Mouse (Mus musculus) ES-E14 (cell line): ENCODE measurements at regions not wholly inside any gene's neighbourhood (a gene's known extent, or its start where the extent isn't known, plus 50 kb on each side); places are given as distances from the start of the nearest gene placed in this dataset.
A peak's percentile ranks its signal among the peaks of the same experiment; 100 is the strongest.

Source experiments
- DNase-seq: peaks from one replicate; pipeline ENCODE4 v3.0.0-alpha.2; 2013; ENCODE audit warnings: low read depth, low spot score
- H3K27ac ChIP-seq: 2 replicates; pipeline ENCODE4 v1.5.1; 2012; ENCODE audit warnings: low read depth, mild to moderate bottlenecking, low read length, moderate library complexity, mixed read lengths; ENCODE audit not compliant: poor library complexity, insufficient read depth, severe bottlenecking
- H3K36me3 ChIP-seq: 2 replicates; pipeline ENCODE4 v1.6.1; 2012; ENCODE audit warnings: mild to moderate bottlenecking, low read length, moderate library complexity, mixed read lengths; ENCODE audit not compliant: control insufficient read depth, poor library complexity, insufficient read depth, severe bottlenecking
- H3K4me1 ChIP-seq, 2 experiments: fragments of 150-350 bp in 1 of 2; sonication (generic) in 1 of 2; 2 replicates each; pipeline ENCODE4 v1.6.1; 2012; ENCODE audit warnings: low read length in 2 of 2, mild to moderate bottlenecking in 1 of 2, mixed read lengths in 1 of 2; ENCODE audit not compliant: control insufficient read depth in 2 of 2, insufficient read depth in 2 of 2, poor library complexity in 1 of 2
- H3K4me3 ChIP-seq, 2 experiments: fragments of 150-350 bp in 1 of 2; sonication (generic) in 1 of 2; 2 replicates each; pipeline ENCODE4 v1.5.1; 2012; ENCODE audit warnings: low read length in 2 of 2, low read depth in 1 of 2, mild to moderate bottlenecking in 1 of 2, mixed read lengths in 1 of 2; ENCODE audit not compliant: insufficient read depth in 1 of 2, poor library complexity in 1 of 2, severe bottlenecking in 1 of 2
- H3K9ac ChIP-seq: 2 replicates; pipeline ENCODE4 v1.6.1; 2012; ENCODE audit warnings: low read depth, mild to moderate bottlenecking, low read length, mixed read lengths; ENCODE audit not compliant: poor library complexity, insufficient read depth, severe bottlenecking
- H3K9me3 ChIP-seq: fragments of 150-350 bp; sonication (generic); 2 replicates; pipeline ENCODE4 v1.6.1; 2012; ENCODE audit warnings: low read depth, mild to moderate bottlenecking, low read length; ENCODE audit not compliant: control insufficient read depth, insufficient read depth
- CHD2 ChIP-seq: IDR thresholded peaks from 2 replicates; pipeline ENCODE4 v1.6.1; 2014; ENCODE audit warnings: mild to moderate bottlenecking, low read depth, low read length, inconsistent platforms
- HCFC1 ChIP-seq: IDR thresholded peaks from 2 replicates; pipeline ENCODE4 v1.6.1; 2012; ENCODE audit warnings: low read length, inconsistent platforms, borderline replicate concordance; ENCODE audit not compliant: insufficient read depth
- MAFK ChIP-seq: IDR thresholded peaks from 2 replicates; pipeline ENCODE4 v1.6.1; 2014; ENCODE audit warnings: mild to moderate bottlenecking, low read depth, low read length, inconsistent platforms; ENCODE audit not compliant: insufficient read depth
- ZC3H11A ChIP-seq: IDR thresholded peaks from 2 replicates; pipeline ENCODE4 v1.6.1; 2012; ENCODE audit warnings: low read depth, mild to moderate bottlenecking, inconsistent platforms, low read length, borderline replicate concordance
- ZNF384 ChIP-seq: IDR thresholded peaks from 2 replicates; pipeline ENCODE4 v1.6.1; 2012; ENCODE audit warnings: low read depth, low read length, inconsistent platforms
- in situ Hi-C, 2 experiments: fragments of 600-800 bp; cut with MboI; formaldehyde crosslinking; loops; one replicate each; pipeline ENCODE4 v1.15.1; 2025; ENCODE audit warnings: low sequenced_read_pairs in 2 of 2, inconsistent platforms in 1 of 2; ENCODE audit not compliant: unreplicated experiment in 2 of 2

DNA sequence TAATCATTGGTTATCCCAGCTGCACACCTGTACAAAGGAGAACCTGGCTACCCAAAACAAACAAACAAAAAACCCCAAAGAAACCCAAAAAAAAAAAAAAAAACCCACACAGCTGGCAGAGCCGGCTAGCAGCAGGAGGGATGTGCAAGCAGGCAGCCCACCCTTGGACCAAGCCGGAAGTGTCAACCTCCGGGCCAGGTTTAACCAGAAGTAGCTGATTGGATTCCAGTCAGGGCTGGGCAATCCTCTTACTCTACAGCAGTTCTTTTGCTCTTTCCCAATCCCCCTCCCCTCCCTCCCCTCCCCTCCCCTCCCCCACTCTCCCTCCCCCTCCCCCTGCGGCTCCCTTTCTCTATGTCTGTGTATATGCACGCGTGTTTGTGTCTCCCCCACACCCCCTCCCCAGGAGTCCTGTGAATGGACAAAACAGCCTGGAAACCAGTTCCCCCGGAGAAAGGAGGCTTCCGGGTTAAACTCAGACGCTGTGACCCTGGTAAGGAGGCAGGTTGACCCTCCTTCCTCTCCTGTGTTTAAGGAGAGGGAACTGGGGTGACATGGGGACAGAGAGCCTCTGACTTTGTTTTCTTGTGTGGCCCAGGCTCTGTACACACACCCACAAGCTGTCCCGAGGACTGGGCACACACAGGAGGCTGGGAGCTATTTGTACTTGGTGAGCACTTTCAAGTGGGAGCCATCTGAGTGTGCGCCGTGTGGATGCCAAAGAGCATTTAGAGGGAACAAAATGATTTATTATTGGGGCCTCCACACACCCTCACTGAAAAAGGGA is 93.9 kb upstream of the Jarid2 start:
- TF ChIP-seq CHD2: no peak
- no peak for TF ChIP-seq MAFK
- TF ChIP-seq ZNF384: peak; percentile 92
- no peak for TF ChIP-seq HCFC1
- in situ Hi-C loops: no loop called here
- peak overlapping the region; percentile 2; the same call in 1 of the 2 replicates for H3K9ac ChIP-seq
- H3K4me3 ChIP-seq: peak overlapping the region; percentile 8 to 38
- H3K27ac ChIP-seq: peak overlapping the region; percentile 51; the same call in 1 of the 2 replicates
- DNase-seq: no peak
- H3K4me1 ChIP-seq: peaks cover 2 to 7% of the 10 kb centered on the region in 2 experiments; a peak in 3 of 4 replicates
- H3K36me3 ChIP-seq: no peaks in the 10 kb centered on the region
- no peaks in the 10 kb centered on the region for H3K9me3 ChIP-seq

DNA sequence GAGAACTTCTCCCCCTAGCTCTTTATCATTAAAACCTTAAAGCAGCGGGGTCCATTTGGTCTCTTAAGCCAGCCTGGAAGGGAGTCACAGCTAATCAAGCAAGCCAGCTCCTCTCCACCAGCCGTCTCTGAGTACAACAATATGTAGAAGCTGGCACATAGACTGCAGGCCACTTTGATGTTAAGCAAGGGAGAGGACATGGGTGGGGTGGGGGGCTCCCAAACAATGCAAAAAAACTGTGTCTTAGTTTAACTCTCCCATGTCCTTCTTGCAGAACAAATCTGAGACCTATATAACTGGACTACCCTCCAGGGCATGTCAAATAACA is 93.3 kb upstream of the Jarid2 start:
- TF ChIP-seq HCFC1: no peak
- TF ChIP-seq CHD2: no peak
- TF ChIP-seq ZC3H11A: no peak
- no peak for TF ChIP-seq ZNF384
- TF ChIP-seq MAFK: no peak
- Histone ChIP-seq H3K4me3 (peak overlapping the region in 1 of 2 experiments; percentile 27; a peak in 2 of 4 replicates), H3K36me3 (no peaks in the 10 kb centered on the region), H3K9me3 (no peaks in the 10 kb centered on the region), H3K9ac (no peak overlapping the region), H3K4me1 (peaks cover 2 to 8% of the 10 kb centered on the region in 2 experiments; a peak in 3 of 4 replicates), H3K27ac (peak overlapping the region; percentile 51; the same call in 1 of the 2 replicates)
- DNase-seq: no peak
- in situ Hi-C loops: no loop called here

DNA sequence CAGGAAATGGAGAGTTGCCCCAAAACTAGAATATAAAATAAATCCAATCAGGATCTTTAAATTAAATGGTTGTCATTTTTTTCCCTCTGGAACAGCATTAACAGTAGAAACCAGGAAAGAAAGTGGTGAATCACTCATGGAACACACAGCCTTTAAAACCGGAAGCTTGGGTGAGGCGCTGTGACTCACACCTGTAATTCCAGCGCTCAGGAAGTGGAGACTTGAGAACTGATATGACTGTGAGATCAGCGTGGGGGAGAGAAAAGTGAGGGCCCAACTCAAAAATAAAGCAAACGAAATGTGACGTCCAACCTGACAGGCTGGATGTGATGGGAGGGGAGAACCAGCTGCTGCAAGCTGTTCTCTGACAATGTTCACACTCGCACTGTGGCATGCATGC is 86.9 kb upstream of the Jarid2 start:
- Histone ChIP-seq H3K36me3 (no peaks in the 10 kb centered on the region), H3K4me3 (no peak overlapping the region), H3K27ac (no peak overlapping the region), H3K9ac (no peak overlapping the region), H3K4me1 (peaks cover 0 to 3% of the 10 kb centered on the region in 2 experiments; a peak in 1 of 4 replicates), H3K9me3 (no peaks in the 10 kb centered on the region)
- in situ Hi-C loops: no loop called here
- TF ChIP-seq ZNF384 (no peak), CHD2 (no peak), ZC3H11A (no peak), MAFK (no peak), HCFC1 (no peak)
- no peak for DNase-seq

DNA sequence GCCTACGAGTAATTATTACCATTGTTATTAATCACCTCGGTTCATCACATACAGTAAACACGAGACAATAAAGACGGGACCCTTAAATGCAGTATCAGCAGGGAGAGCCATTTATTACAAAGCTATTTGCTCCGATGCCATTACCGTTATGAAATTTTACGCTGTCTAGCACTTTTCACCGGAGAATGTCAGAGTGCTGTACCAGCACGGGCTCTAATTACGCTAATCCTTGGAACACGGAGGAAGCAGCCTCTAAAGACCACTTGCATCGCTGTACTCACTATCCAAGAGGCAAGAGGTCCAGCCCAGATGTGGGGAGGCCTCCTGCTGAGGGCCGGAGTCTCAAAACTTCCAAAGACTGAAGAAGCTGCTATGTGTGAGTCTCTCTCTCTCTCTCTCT is 79.2 kb upstream of the Jarid2 start:
- TF ChIP-seq MAFK (no peak), CHD2 (no peak), HCFC1 (no peak), ZNF384 (no peak)
- Histone ChIP-seq H3K4me1 (peaks cover 6 to 7% of the 10 kb centered on the region in 2 experiments), H3K9ac (no peak overlapping the region), H3K9me3 (no peaks in the 10 kb centered on the region), H3K27ac (no peak overlapping the region), H3K4me3 (no peak overlapping the region), H3K36me3 (no peaks in the 10 kb centered on the region)
- in situ Hi-C loops: no loop called here
- DNase-seq: no peak
